Mouse (Mus musculus) heart, postnatal 0 days (tissue): ENCODE measurements at regions not wholly inside any gene's neighbourhood (a gene's known extent, or its start where the extent isn't known, plus 50 kb on each side); places are given as distances from the start of the nearest gene placed in this dataset.

ENCODE experiments used
- ATAC-seq: fragments of 200-750 bp; cut with Nextera tagmentation; 2 replicates; pipeline ENCODE4 v1.8.0; 2017; ENCODE audit warnings: low read depth, moderate number of reproducible peaks, moderate library complexity; ENCODE audit not compliant: insufficient read depth
- DNase-seq: peaks from one replicate; pipeline ENCODE4 v3.0.0-alpha.2; 2016; ENCODE audit warnings: low spot score
- H3K27ac ChIP-seq: fragments of 300-500 bp; sonication (generic); 2 replicates; pipeline ENCODE4 v1.5.1; 2014; ENCODE audit warnings: low read depth, mild to moderate bottlenecking
- H3K27me3 ChIP-seq: fragments of 300-500 bp; sonication (generic); 2 replicates; pipeline ENCODE4 v1.6.1; 2014; ENCODE audit warnings: low read length, mixed read lengths; ENCODE audit not compliant: control insufficient read depth, insufficient read depth
- H3K36me3 ChIP-seq: fragments of 300-500 bp; sonication (generic); replicated peaks from 2 replicates; pipeline ENCODE4 v1.6.1; 2014; ENCODE audit warnings: low read length, mixed read lengths; ENCODE audit not compliant: control insufficient read depth, insufficient read depth
- H3K4me1 ChIP-seq: fragments of 300-500 bp; sonication (generic); 2 replicates; pipeline ENCODE4 v1.6.1; 2014; ENCODE audit warnings: antibody characterized with exemption; ENCODE audit not compliant: control insufficient read depth, insufficient read depth
- H3K4me2 ChIP-seq: fragments of 300-500 bp; sonication (generic); 2 replicates; pipeline ENCODE4 v1.6.1; 2014; ENCODE audit warnings: low read depth, mild to moderate bottlenecking, low read length, moderate library complexity
- H3K4me3 ChIP-seq: fragments of 300-500 bp; sonication (generic); 2 replicates; pipeline ENCODE4 v1.5.1; 2014; ENCODE audit warnings: low read depth, low read length
- H3K9ac ChIP-seq: fragments of 300-500 bp; sonication (generic); replicated peaks from 2 replicates; pipeline ENCODE4 v1.6.1; 2014; ENCODE audit warnings: low read depth, low read length, mixed read lengths
- H3K9me3 ChIP-seq: fragments of 300-500 bp; sonication (generic); replicated peaks from 2 replicates; pipeline ENCODE4 v1.6.1; 2016; ENCODE audit warnings: low read length; ENCODE audit not compliant: control insufficient read depth
- CTCF ChIP-seq: IDR thresholded peaks from 2 replicates; pipeline ENCODE4 v1.5.1; 2016; ENCODE audit warnings: antibody characterized with exemption, control low read depth, low read depth
- EP300 ChIP-seq: IDR thresholded peaks from 2 replicates; pipeline ENCODE4 v1.6.1; 2016; ENCODE audit warnings: antibody characterized with exemption, low read depth
- WGBS: fragments of 180-500 bp; shearing (Covaris S2); extraction: QIAGEN DNeasy Blood & Tissue Kit; methylation state at CpG from one replicate; pipeline ENCODE4 v1.1.7; 2014; 5-methylcytosine and 5-hydroxymethylcytosine counted together

- H3K27ac ChIP-seq = no peak overlapping the region
- no peak for DNase-seq
- no peak overlapping the region for H3K9ac ChIP-seq
- ATAC-seq = no peak
- WGBS = 80% methylated on average over 7 of the region's 7 CpGs
- no peaks in the 10 kb centered on the region for H3K36me3 ChIP-seq
- H3K4me1 ChIP-seq = no peaks in the 10 kb centered on the region
- H3K4me3 ChIP-seq = no peak overlapping the region
- TF ChIP-seq EP300 (no peak), CTCF (no peak)
- no peaks in the 10 kb centered on the region for H3K27me3 ChIP-seq
- H3K9me3 ChIP-seq = no peaks in the 10 kb centered on the region
- no peak overlapping the region for H3K4me2 ChIP-seq
Observed at GRCm38 (mm10) chr5:133833217-133833616, 266.3 kb upstream of the Castor2 start.

GRCm38 (mm10) chr5:133828226-133828625 lies 271.3 kb upstream of the Castor2 start:
- Histone ChIP-seq H3K4me2 (no peak overlapping the region), H3K4me1 (no peaks in the 10 kb centered on the region), H3K9me3 (no peaks in the 10 kb centered on the region), H3K4me3 (no peak overlapping the region), H3K9ac (no peak overlapping the region), H3K27ac (no peak overlapping the region), H3K27me3 (no peaks in the 10 kb centered on the region), H3K36me3 (no peaks in the 10 kb centered on the region)
- 86% methylated on average over 13 of the region's 13 CpGs for WGBS
- ATAC-seq = no peak
- no peak for TF ChIP-seq EP300
- no peak for TF ChIP-seq CTCF
- no peak for DNase-seq

- H3K36me3 ChIP-seq = no peaks in the 10 kb centered on the region
- ATAC-seq (no peak), DNase-seq (no peak)
- no peak overlapping the region for H3K27ac ChIP-seq
- no peaks in the 10 kb centered on the region for H3K4me1 ChIP-seq
- no peak for TF ChIP-seq EP300
- no peak for TF ChIP-seq CTCF
- no peak overlapping the region for H3K4me3 ChIP-seq
- 75% methylated on average over 3 of the region's 3 CpGs for WGBS
- no peaks in the 10 kb centered on the region for H3K27me3 ChIP-seq
- no peaks in the 10 kb centered on the region for H3K9me3 ChIP-seq
- H3K9ac ChIP-seq = no peak overlapping the region
- H3K4me2 ChIP-seq = no peak overlapping the region
Observed at GRCm38 (mm10) chr5:133823871-133824270, 275.6 kb upstream of the Castor2 start.

GRCm38 (mm10) chr5:133821273-133821672 lies 278.2 kb upstream of the Castor2 start:
- Histone ChIP-seq H3K4me3 (no peak overlapping the region), H3K4me2 (no peak overlapping the region), H3K9ac (no peak overlapping the region), H3K9me3 (no peaks in the 10 kb centered on the region), H3K27me3 (no peaks in the 10 kb centered on the region), H3K36me3 (no peaks in the 10 kb centered on the region), H3K27ac (no peak overlapping the region), H3K4me1 (no peaks in the 10 kb centered on the region)
- DNase-seq = no peak
- TF ChIP-seq CTCF = no peak
- TF ChIP-seq EP300 = no peak
- no peak for ATAC-seq
- WGBS = 75% methylated on average over 3 of the region's 3 CpGs

GRCm38 (mm10) chr5:133815462-133815861 lies 284.0 kb upstream of the Castor2 start:
- H3K27ac ChIP-seq = no peak overlapping the region
- no peaks in the 10 kb centered on the region for H3K27me3 ChIP-seq
- H3K4me3 ChIP-seq = no peak overlapping the region
- H3K9me3 ChIP-seq = no peaks in the 10 kb centered on the region
- DNase-seq (no peak), ATAC-seq (no peak)
- WGBS = 78% methylated on average over 5 of the region's 5 CpGs
- no peaks in the 10 kb centered on the region for H3K36me3 ChIP-seq
- no peak overlapping the region for H3K4me2 ChIP-seq
- H3K4me1 ChIP-seq = no peaks in the 10 kb centered on the region
- no peak overlapping the region for H3K9ac ChIP-seq
- TF ChIP-seq EP300 (no peak), CTCF (no peak)

GRCm38 (mm10) chr5:133814436-133814835 lies 285.1 kb upstream of the Castor2 start:
- Histone ChIP-seq H3K27ac (no peak overlapping the region), H3K9me3 (no peaks in the 10 kb centered on the region), H3K9ac (no peak overlapping the region), H3K36me3 (no peaks in the 10 kb centered on the region), H3K4me3 (no peak overlapping the region), H3K4me2 (no peak overlapping the region), H3K4me1 (no peaks in the 10 kb centered on the region), H3K27me3 (no peaks in the 10 kb centered on the region)
- 65% methylated on average over 6 of the region's 6 CpGs for WGBS
- ATAC-seq (no peak), DNase-seq (no peak)
- TF ChIP-seq CTCF = no peak
- TF ChIP-seq EP300 = no peak
